Mouse (Mus musculus): ENCODE measurements around the gene Serpinb3d. TPM values are rescaled to one million over a fixed set of nuclear protein-coding genes. Genes with fewer than 3 reads are reported as not detected.
"Not testable (repeated sequence)": the region's sequence is repeated elsewhere in the genome, so short reads cannot be mapped to it uniquely, and the experiment has no call there.

The Serpinb3d gene
- not detected for total RNA-seq (2021)
- long read RNA-seq, experiment 1, result 0 reads
- long read RNA-seq, experiment 2, result 0 reads

GRCm38 (mm10) chr1:107083406-107083805 lies at the start of gene Serpinb3d:
TSS of gene Serpinb3d (minus strand) at chr1:107083506.
- Histone ChIP-seq H3K27ac (no peak within 1 kb of the TSS), H3K4me3 (no peak within 1 kb of the TSS)
- TF ChIP-seq CTCF (IDR thresholded peaks at IDR 0.05), result no peak
- no peak for DNase-seq (ENCODE audit: extremely low spot score in 1 of 2, low spot score in 2 of 2)
- intact Hi-C loops (cut with DNase I), result no loop called here

- intact Hi-C loops (cut with DNase I), result loop anchor here (2.0 kb wide), 1 partner anchor 435 kb away; no protein-coding TSS in a partner anchor
- not testable (repeated sequence) for H3K4me3 ChIP-seq, H3K27ac ChIP-seq
- peak; percentile 53 for TF ChIP-seq CTCF (IDR thresholded peaks at IDR 0.05)
- DNase-seq (ENCODE audit: extremely low spot score in 1 of 2, low spot score in 2 of 2), result peak; percentile 14 to 20
Observed at GRCm38 (mm10) chr1:107127453-107127852, 44.1 kb upstream of the Serpinb3d start.

- no peak for TF ChIP-seq CTCF (IDR thresholded peaks at IDR 0.05)
- DNase-seq (ENCODE audit: extremely low spot score in 1 of 2, low spot score in 2 of 2), result no peak
- Histone ChIP-seq H3K4me3 (no peak overlapping the region), H3K27ac (no peak overlapping the region)
- intact Hi-C loops (cut with DNase I), result loop anchor here (10.0 kb wide), 1 partner anchor 116 kb away; no protein-coding TSS in a partner anchor
Observed at GRCm38 (mm10) chr1:107098417-107098816, 15.1 kb upstream of the Serpinb3d start.

- Histone ChIP-seq H3K27ac (no peak within 1 kb of the TSS), H3K4me3 (no peak within 1 kb of the TSS)
- intact Hi-C loops (cut with DNase I), result no loop called here
- DNase-seq (ENCODE audit: extremely low spot score in 1 of 2, low spot score in 2 of 2), result no peak
- no peak for TF ChIP-seq CTCF (IDR thresholded peaks at IDR 0.05)
Observed at GRCm38 (mm10) chr1:107052203-107052602, 31.1 kb downstream of the Serpinb3d start, which contains the start of gene Serpinb3a. TSS of gene Serpinb3a (minus strand) at chr1:107052303.

- H3K4me3 ChIP-seq; H3K27ac ChIP-seq; DNase-seq (ENCODE audit: extremely low spot score in 1 of 2, low spot score in 2 of 2): not testable (repeated sequence)
- intact Hi-C loops (cut with DNase I), result loop anchor here (5.0 kb wide), 1 partner anchor 548 kb away; no protein-coding TSS in a partner anchor
Observed at GRCm38 (mm10) chr1:107034236-107034635, 49.1 kb downstream of the Serpinb3d start.

Other genes starting within 250 kb of the Serpinb3d start
- gene Serpinb5, start 222.3 kb downstream of the Serpinb3d start, total RNA-seq (2021), result not detected
- gene Serpinb12, start 149.1 kb downstream of the Serpinb3d start, total RNA-seq (2021), result not detected
- gene Serpinb13, start 102.5 kb downstream of the Serpinb3d start, total RNA-seq (2021), result not detected
- not detected for gene Serpinb3a, start 31.2 kb downstream of the Serpinb3d start, total RNA-seq (2021)
- not detected for gene Serpinb3b, start 194.9 kb upstream of the Serpinb3d start, total RNA-seq (2021)
- not detected for gene Serpinb3c, start 194.9 kb upstream of the Serpinb3d start, total RNA-seq (2021)